Mouse (Mus musculus) forebrain, embryonic 11.5 days (tissue): ENCODE data around the gene Ankrd54. TPM values are rescaled to one million over a fixed set of nuclear protein-coding genes. Genes with fewer than 3 reads are reported as not detected.

Experiments
- ATAC-seq: fragments of 200-750 bp; cut with Nextera tagmentation; replicated peaks from 2 replicates; pipeline ENCODE4 v1.8.0; 2017; ENCODE audit warnings: moderate TSS enrichment; ENCODE audit not compliant: low FRiP score
- DNase-seq: peaks from one replicate; pipeline ENCODE4 v3.0.0-alpha.2; 2017; ENCODE audit warnings: low spot score
- H3K27ac ChIP-seq: fragments of 300-500 bp; sonication (generic); 2 replicates; pipeline ENCODE4 v1.5.1; 2014; ENCODE audit warnings: low read depth, low read length
- H3K27me3 ChIP-seq: fragments of 300-500 bp; sonication (generic); 2 replicates; pipeline ENCODE4 v1.6.1; 2014; ENCODE audit warnings: mild to moderate bottlenecking, low read length, mixed read lengths; ENCODE audit not compliant: control insufficient read depth, insufficient read depth
- H3K36me3 ChIP-seq: fragments of 300-500 bp; sonication (generic); 2 replicates; pipeline ENCODE4 v1.6.1; 2014; ENCODE audit warnings: mild to moderate bottlenecking, low read length, moderate library complexity, mixed read lengths; ENCODE audit not compliant: control insufficient read depth, insufficient read depth
- H3K4me1 ChIP-seq: fragments of 300-500 bp; sonication (generic); replicated peaks from 2 replicates; pipeline ENCODE4 v1.6.1; 2014; ENCODE audit warnings: low read length, mixed read lengths; ENCODE audit not compliant: control insufficient read depth, insufficient read depth
- H3K4me2 ChIP-seq: fragments of 300-500 bp; sonication (generic); 2 replicates; pipeline ENCODE4 v1.6.1; 2014; ENCODE audit warnings: low read depth, mild to moderate bottlenecking, low read length, moderate library complexity, mixed read lengths; ENCODE audit not compliant: severe bottlenecking
- H3K4me3 ChIP-seq: fragments of 300-500 bp; sonication (generic); 2 replicates; pipeline ENCODE4 v1.5.1; 2014; ENCODE audit warnings: low read depth, low read length
- H3K9ac ChIP-seq: fragments of 300-500 bp; sonication (generic); 2 replicates; pipeline ENCODE4 v1.6.1; 2014; ENCODE audit warnings: low read length
- H3K9me3 ChIP-seq: fragments of 300-500 bp; sonication (generic); 2 replicates; pipeline ENCODE4 v1.6.1; 2016; ENCODE audit warnings: low read length, mixed read lengths; ENCODE audit not compliant: control insufficient read depth
- WGBS: fragments of 180-500 bp; shearing (Covaris S2); extraction: QIAGEN DNeasy Blood & Tissue Kit; methylation state at CpG from one replicate; pipeline ENCODE4 v1.1.7; 2014; 5-methylcytosine and 5-hydroxymethylcytosine counted together
- polyA plus RNA-seq: library from polyadenylated mRNA; unstranded; fragments of >200 nt; fragmentation: Nextera tagmentation; extraction: Ambion mirVana; gene quantifications from 2 replicates; pipeline ENCODE4 v1.2.1, GENCODE M21; 2014

Ankrd54 gene
- polyA plus RNA-seq, 1 experiment from 2014 or later: 61.6 TPM

DNA sequence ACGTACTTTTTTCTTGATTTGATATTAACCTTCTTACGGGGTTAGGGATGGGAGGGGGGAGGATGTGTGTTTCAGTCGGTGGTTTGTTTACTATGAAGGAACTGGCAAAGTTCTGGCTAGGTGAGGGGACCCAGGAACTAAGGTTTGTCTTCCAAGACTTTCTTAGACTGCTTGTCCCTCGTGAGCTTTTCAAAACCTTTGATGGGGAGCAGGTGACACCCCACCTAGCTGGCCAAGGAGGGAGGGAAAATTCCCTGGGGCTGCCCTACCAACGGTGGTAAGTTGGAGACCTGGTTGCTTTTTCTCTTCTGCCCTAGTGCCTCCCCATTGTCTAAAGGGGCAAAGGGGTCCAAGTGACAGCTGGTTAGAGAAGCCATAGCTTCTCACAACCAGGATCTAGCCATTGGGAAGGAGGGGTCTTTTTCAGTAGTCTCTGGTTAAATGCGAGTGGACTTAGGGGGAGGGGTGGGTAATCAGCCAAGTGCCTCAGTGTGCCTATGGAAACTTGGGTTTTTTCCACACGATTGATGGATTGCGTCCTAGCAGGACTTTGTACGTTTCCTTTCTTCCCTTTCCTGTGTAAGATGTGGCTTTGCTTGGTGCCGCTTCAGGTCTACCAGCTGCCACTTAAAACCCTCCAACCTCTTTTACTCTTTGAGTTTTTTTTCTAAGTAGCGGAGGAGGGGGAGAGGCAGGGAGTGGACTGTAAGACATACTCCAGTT lies 33.0 kb downstream of the Ankrd54 start:
- H3K4me3 ChIP-seq: peak overlapping the region; percentile 72
- no peak for ATAC-seq
- H3K36me3 ChIP-seq: no peaks in the 10 kb centered on the region
- H3K4me1 ChIP-seq: peaks cover 16% of the 10 kb centered on the region; the same call in 1 of the 2 replicates
- peak overlapping the region; percentile 97 for H3K4me2 ChIP-seq
- 12% methylated on average over 11 of the region's 11 CpGs for WGBS
- H3K9ac ChIP-seq: peak overlapping the region; percentile 100
- no peaks in the 10 kb centered on the region for H3K9me3 ChIP-seq
- H3K27me3 ChIP-seq: peaks cover 2% of the 10 kb centered on the region; the same call in 1 of the 2 replicates
- no peak for DNase-seq
- peak overlapping the region; percentile 38; the same call in 1 of the 2 replicates for H3K27ac ChIP-seq

DNA sequence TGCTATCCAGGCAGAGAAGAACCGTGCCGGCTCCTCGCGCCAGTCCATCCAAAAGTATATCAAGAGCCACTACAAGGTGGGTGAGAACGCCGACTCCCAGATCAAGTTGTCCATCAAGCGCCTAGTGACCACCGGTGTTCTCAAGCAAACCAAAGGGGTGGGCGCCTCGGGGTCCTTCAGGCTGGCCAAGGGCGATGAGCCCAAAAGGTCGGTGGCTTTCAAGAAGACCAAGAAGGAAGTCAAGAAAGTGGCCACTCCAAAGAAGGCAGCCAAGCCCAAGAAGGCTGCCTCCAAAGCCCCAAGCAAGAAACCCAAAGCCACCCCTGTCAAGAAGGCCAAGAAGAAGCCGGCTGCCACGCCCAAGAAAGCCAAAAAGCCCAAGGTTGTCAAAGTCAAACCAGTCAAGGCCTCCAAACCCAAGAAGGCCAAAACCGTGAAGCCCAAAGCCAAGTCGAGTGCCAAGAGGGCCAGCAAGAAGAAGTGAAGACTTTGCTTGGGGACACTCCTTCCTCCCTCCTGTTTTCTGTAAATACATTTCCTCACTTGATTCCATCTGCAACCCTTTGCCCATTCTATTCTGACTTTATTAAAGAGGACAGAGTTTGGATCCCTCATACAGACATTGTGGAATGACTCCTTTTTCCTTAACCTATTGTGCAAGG lies 33.7 kb downstream of the Ankrd54 start:
- H3K9me3 ChIP-seq: no peaks in the 10 kb centered on the region
- H3K27me3 ChIP-seq: peaks cover 2% of the 10 kb centered on the region; the same call in 1 of the 2 replicates
- DNase-seq: no peak
- H3K4me3 ChIP-seq: peak overlapping the region; percentile 72
- ATAC-seq: no peak
- peak overlapping the region; percentile 100 for H3K9ac ChIP-seq
- H3K4me2 ChIP-seq: peak overlapping the region; percentile 97
- 41% methylated on average over 16 of the region's 16 CpGs for WGBS
- H3K4me1 ChIP-seq: peaks cover 16% of the 10 kb centered on the region; the same call in 1 of the 2 replicates
- H3K36me3 ChIP-seq: no peaks in the 10 kb centered on the region
- H3K27ac ChIP-seq: peak overlapping the region; percentile 86

DNA sequence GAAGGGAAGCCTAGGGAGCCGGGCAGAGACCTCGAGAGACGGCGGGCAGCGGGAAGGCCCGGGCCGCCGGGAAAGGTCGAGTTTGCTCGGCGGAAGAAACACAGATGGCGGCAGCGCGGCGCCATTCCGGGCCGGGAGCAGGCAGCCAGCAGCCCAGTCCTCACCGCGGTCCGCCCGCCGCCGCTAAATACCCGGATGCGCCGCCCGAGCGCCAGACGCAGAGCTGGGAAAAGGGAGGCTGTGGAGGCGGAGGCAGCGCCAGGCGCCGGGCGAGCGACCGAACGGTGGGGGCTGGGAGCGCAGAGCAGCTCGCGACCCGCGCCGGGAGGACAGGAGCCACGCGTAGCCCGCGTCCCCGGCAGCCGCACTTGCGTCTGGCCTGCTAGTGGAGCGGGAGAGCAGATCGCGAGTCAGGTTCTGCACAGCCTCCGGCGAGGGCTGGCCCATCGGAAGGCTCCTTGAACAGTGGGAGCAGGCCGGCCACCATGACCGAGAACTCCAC lies 34.4 kb downstream of the Ankrd54 start, which contains the start of gene H1f0:
Gene H1f0 (plus strand): TSS at position 214 of the 502 bp plus-strand sequence.
- ATAC-seq (peak; percentile 85), DNase-seq (peak; percentile 98)
- Histone ChIP-seq H3K36me3 (no peaks in the 10 kb centered on the region), H3K9ac (peak within 1 kb of the TSS; percentile 100), H3K27ac (peak within 1 kb of the TSS; percentile 86), H3K9me3 (no peaks in the 10 kb centered on the region), H3K27me3 (peaks cover 2% of the 10 kb centered on the region; the same call in 1 of the 2 replicates), H3K4me3 (peak within 1 kb of the TSS; percentile 72), H3K4me1 (peaks cover 16% of the 10 kb centered on the region; the same call in 1 of the 2 replicates), H3K4me2 (peak within 1 kb of the TSS; percentile 97)
- WGBS: under 1% methylated on average over 58 of the region's 58 CpGs

DNA sequence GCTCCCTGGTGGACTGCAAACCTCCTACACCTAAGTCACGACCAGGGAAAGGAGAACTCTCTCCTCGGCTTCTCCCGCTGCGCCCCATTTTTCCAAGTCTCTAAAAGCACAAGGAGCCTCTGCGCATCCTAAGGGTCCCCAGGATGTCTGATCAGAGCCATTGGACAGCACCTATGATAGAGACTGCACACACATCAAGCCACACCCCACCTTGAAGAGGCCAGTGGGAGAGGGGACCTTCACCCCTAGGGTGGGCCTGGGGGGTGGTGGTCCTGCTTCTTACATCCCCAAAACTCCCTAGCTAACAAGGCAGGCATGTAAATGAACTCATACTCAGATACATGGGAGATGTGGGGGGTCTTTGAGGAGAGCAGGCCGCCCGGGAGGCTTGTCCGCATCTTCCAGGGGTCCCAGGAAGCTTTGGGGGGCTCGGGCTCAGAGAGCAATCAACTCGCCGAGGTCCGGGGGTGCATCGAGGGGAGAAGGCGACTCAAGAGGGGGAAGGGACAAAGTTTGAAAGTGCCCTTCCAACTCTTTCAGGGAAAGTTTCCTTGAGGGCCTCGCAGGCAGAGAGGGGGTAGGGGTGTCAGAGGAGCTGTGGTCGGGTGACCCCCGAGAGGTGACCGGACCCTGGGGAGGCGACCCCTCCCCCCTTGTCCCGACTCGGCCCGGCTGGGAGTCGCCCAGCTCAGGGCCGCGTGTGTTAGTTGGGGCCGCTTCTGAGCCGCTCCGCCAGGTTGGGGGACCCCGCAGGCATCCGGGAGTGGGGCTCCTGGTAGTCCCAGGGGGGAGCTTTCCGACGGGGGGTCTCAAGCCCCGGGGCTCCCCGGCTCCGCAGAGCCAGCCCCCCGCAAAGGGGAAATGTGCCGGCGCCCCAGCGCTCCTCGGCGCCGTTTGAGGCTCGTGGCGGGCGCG lies 35.1 kb downstream of the Ankrd54 start:
- Histone ChIP-seq H3K4me1 (peaks cover 16% of the 10 kb centered on the region; the same call in 1 of the 2 replicates), H3K9ac (peak overlapping the region; percentile 100), H3K4me3 (peak overlapping the region; percentile 72), H3K36me3 (no peaks in the 10 kb centered on the region), H3K27me3 (peaks cover 2% of the 10 kb centered on the region; the same call in 1 of the 2 replicates), H3K9me3 (no peaks in the 10 kb centered on the region), H3K4me2 (peak overlapping the region; percentile 97), H3K27ac (peak overlapping the region; percentile 86)
- ATAC-seq: 0 out of 2 replicates have a peak, but pooled peaks have one; percentile 19
- DNase-seq: peak; percentile 76
- 4% methylated on average over 42 of the region's 46 CpGs for WGBS

DNA sequence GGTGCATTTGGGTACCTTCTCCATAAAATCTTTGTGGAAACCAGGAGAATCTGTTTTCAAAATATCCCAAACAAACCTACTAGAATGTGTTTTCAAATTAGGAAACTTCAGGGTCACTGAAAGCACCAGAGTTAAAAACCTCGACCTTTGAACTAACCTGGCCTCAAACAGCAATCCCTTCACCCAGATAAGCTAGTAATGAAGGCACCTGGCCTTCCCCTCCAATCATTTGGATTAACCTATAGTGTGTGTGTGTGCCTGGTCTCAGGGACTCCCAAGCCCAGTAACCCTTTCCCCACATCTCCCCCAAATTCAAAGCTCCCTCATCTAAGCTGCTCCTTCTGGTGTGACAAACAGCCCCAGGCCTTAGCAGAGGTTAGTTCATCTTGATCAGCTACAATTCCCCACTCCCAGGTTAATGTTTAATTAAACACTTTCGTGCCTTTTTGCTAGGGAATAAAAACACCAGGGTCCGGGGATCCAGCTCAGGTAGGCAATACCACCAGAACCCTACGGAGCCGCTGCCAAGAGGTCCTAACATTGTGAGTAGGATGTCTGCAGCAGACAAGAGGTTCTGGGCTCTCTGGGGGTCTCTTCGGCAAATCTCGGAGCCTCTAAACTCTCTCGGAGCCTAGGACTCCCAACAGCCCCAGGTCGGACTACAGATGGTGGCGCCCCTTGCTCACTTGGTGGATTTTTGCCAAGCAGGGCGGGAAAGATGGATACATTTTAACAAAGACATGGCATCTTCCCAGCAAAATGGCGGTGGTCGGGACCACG lies 36.0 kb downstream of the Ankrd54 start:
- ATAC-seq: no peak
- Histone ChIP-seq H3K9me3 (no peaks in the 10 kb centered on the region), H3K4me3 (no peak overlapping the region), H3K36me3 (no peaks in the 10 kb centered on the region), H3K27ac (no peak overlapping the region), H3K9ac (no peak overlapping the region; the same call in 1 of the 2 replicates), H3K4me1 (peaks cover 16% of the 10 kb centered on the region; the same call in 1 of the 2 replicates), H3K4me2 (peak overlapping the region; percentile 97), H3K27me3 (peaks cover 2% of the 10 kb centered on the region; the same call in 1 of the 2 replicates)
- peak; percentile 58 for DNase-seq
- WGBS: 45% methylated on average over 14 of the region's 14 CpGs

DNA sequence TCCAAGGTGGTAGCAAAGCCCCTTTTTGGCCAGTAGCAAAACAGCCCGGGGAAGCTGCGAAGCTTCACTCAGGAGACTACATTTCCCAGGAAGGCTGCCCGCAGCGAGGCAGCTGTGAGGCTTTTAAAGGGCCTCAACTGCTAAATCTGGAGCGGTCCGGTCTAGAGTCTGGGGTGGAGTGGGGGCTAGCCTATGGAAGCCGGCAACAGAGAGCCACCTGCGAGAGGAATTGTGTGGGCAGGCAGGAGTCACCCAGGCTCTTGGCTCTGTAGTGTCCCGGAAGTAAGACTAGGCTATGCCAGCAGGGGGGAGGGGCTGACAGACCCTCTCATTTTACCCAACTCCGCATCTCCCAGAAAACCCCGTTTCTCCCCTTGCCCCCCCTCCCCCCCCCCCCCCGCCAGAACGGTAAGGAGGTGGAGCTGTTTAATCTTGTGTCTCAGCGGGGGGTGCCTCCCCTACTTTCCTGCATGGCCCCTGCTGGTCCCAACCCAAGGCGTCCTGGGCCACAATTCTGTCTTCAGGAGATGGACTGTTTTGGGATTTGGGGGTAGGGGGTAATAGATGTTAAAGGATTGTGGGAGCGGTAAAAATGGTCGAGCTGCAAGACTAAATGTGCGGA lies 36.9 kb downstream of the Ankrd54 start:
- no peaks in the 10 kb centered on the region for H3K9me3 ChIP-seq
- WGBS: 7% methylated on average over 16 of the region's 18 CpGs
- peak overlapping the region; percentile 27; the same call in 1 of the 2 replicates for H3K4me2 ChIP-seq
- peak; percentile 59 for DNase-seq
- peaks cover 2% of the 10 kb centered on the region; the same call in 1 of the 2 replicates for H3K27me3 ChIP-seq
- ATAC-seq: no peak
- H3K27ac ChIP-seq: no peak overlapping the region
- peak overlapping the region; percentile 48 for H3K9ac ChIP-seq
- no peak overlapping the region for H3K4me3 ChIP-seq
- no peaks in the 10 kb centered on the region for H3K36me3 ChIP-seq
- H3K4me1 ChIP-seq: peaks cover 13% of the 10 kb centered on the region; the same call in 1 of the 2 replicates

DNA sequence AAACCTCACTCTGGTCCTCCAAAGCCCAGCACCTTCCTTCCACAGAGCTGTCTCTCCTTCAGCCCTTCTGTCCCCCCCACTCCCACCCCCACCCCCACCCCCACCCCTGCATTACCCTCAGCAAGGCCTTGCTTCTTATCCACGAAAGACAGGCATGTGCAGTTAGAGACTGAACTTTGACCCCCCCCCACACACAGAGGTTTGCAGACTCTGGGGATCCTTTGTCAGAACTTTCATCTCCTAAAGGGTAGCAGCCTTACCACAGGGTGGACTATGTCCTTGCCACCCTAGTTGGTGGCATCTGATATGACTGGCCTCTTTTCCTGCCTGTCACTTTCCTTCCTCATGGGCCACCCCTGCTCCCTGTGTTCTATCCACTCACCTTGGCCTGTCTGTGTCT lies 39.3 kb downstream of the Ankrd54 start:
- Histone ChIP-seq H3K27me3 (peaks cover 2% of the 10 kb centered on the region; the same call in 1 of the 2 replicates), H3K4me2 (no peak overlapping the region), H3K4me3 (no peak overlapping the region), H3K9ac (no peak overlapping the region), H3K9me3 (no peaks in the 10 kb centered on the region), H3K4me1 (peaks cover 10% of the 10 kb centered on the region; the same call in 1 of the 2 replicates), H3K27ac (no peak overlapping the region), H3K36me3 (no peaks in the 10 kb centered on the region)
- 80% methylated on average over 1 of the region's 1 CpGs for WGBS
- no peak for ATAC-seq
- no peak for DNase-seq
